Mouse (Mus musculus) 3T3-L1 (cell line): ENCODE results near the gene Rapgef6.
"Not testable (repeated sequence)": the region's sequence is repeated elsewhere in the genome, so short reads cannot be mapped to it uniquely, and the experiment has no call there.

Source experiments
- DNase-seq: peaks from one replicate; pipeline ENCODE4 v3.0.0-alpha.2; 2015; ENCODE audit warnings: low read depth, low spot score

The Rapgef6 gene

GRCm38 (mm10) chr11:54567959-54568358 is 45.3 kb downstream of the Rapgef6 start:
- DNase-seq = no peak

GRCm38 (mm10) chr11:54574741-54575140 is 52.1 kb downstream of the Rapgef6 start:
- DNase-seq = no peak

- DNase-seq = peak; percentile 49
Observed at GRCm38 (mm10) chr11:54592585-54592984, 69.9 kb downstream of the Rapgef6 start.

GRCm38 (mm10) chr11:54594049-54594448 is 71.4 kb downstream of the Rapgef6 start:
- DNase-seq = no peak

- DNase-seq = no peak
Observed at GRCm38 (mm10) chr11:54595053-54595452, 72.4 kb downstream of the Rapgef6 start.

GRCm38 (mm10) chr11:54595905-54596555 is 73.4 kb downstream of the Rapgef6 start:
- no peak for DNase-seq

GRCm38 (mm10) chr11:54597902-54598447 is 75.3 kb downstream of the Rapgef6 start:
- peak; percentile 6 for DNase-seq

- DNase-seq = no peak
Observed at GRCm38 (mm10) chr11:54601121-54601520, 78.5 kb downstream of the Rapgef6 start.

GRCm38 (mm10) chr11:54602764-54603163 is 80.1 kb downstream of the Rapgef6 start:
- not testable (repeated sequence) for DNase-seq

- DNase-seq = no peak
Observed at GRCm38 (mm10) chr11:54604415-54604814, 81.8 kb downstream of the Rapgef6 start.

GRCm38 (mm10) chr11:54613628-54614027 is 91.0 kb downstream of the Rapgef6 start:
- no peak for DNase-seq

- no peak for DNase-seq
Observed at GRCm38 (mm10) chr11:54614560-54614959, 91.9 kb downstream of the Rapgef6 start.

- no peak for DNase-seq
Observed at GRCm38 (mm10) chr11:54618841-54619240, 96.2 kb downstream of the Rapgef6 start.

- no peak for DNase-seq
Observed at GRCm38 (mm10) chr11:54621725-54622124, 99.1 kb downstream of the Rapgef6 start.

- no peak for DNase-seq
Observed at GRCm38 (mm10) chr11:54626905-54627304, 104.3 kb downstream of the Rapgef6 start.

GRCm38 (mm10) chr11:54646420-54646819 is 123.8 kb downstream of the Rapgef6 start:
- no peak for DNase-seq

- DNase-seq = no peak
Observed at GRCm38 (mm10) chr11:54648573-54648972, 125.9 kb downstream of the Rapgef6 start.

- DNase-seq = no peak
Observed at GRCm38 (mm10) chr11:54655420-54655819, 132.8 kb downstream of the Rapgef6 start.

- DNase-seq = no peak
Observed at GRCm38 (mm10) chr11:54673575-54674298, 151.1 kb downstream of the Rapgef6 start.

- DNase-seq = no peak
Observed at GRCm38 (mm10) chr11:54675792-54676489, 153.3 kb downstream of the Rapgef6 start.

GRCm38 (mm10) chr11:54679141-54679540 is 156.5 kb downstream of the Rapgef6 start:
- DNase-seq = no peak

GRCm38 (mm10) chr11:54684831-54685230 is 162.2 kb downstream of the Rapgef6 start:
- DNase-seq = no peak
